Comparison of ENCODE assay signal across 8 mouse cellular contexts in the genomic region with DNA sequence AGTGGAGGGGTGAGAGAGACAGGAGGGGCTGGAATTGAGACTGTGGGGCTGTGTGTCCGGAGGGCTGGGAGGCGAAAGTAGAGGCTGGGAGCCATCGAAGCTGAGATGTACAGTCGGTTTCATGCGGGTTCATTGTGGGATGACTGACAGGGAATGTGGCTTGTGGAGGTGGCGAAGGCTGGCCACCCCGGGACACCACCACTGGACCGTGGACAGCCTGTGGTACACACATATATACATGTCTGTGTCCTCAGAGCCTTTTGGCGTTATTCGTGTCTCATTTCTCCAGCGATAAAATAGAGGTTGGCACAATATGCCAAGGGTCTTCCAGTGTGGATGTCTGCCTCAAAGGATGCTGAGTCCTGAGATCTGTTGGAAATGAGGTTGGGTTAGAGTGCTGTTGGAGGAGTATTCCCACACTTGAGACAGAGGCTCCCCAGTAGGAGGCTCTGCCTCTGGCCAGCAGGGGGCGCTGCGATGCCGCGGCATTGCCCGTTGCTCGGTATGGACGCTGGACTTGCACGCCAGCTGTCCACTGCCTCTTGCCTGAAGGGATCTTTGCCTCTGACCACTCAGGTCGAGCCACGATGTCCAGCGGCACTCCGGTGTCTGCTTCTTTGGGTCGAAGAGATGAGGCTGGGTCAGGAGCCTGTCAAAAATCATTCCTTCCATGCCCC. TPM values are rescaled to one million over a fixed set of nuclear protein-coding genes. Genes with fewer than 3 reads are reported as not detected.
DNase-seq lines count a peak whose midpoint lies in the region; ATAC-seq and TF ChIP-seq lines count a peak whose summit lies in the region.

No protein-coding gene starts in this region.

- H3K27me3 ChIP-seq in G1E (ENCODE audit: insufficient read depth, low read length): peaks cover 16% of the 10 kb centered on the region
- H3K27me3 ChIP-seq in cerebellum, adult 2 months (ENCODE audit: control insufficient read depth, insufficient read depth, low read length): no peaks in the 10 kb centered on the region
- no peaks in the 10 kb centered on the region for H3K27me3 ChIP-seq in forebrain, postnatal 0 days (ENCODE audit: insufficient read depth, low read length)
- H3K27me3 ChIP-seq in lung, embryonic 15.5 days: peaks cover 3% of the 10 kb centered on the region; the same call in 1 of the 2 replicates

- peak; percentile 65 for DNase-seq in G1E (ENCODE audit: low spot score)
- peak; percentile 78 to 87 for DNase-seq in cerebellum, adult 2 months
- peak; percentile 89 for DNase-seq in forebrain, postnatal 0 days
- peak; percentile 97 for DNase-seq in heart, postnatal 4 days
- DNase-seq in layer of hippocampus, adult 2 months (ENCODE audit: low spot score in 2 of 2): peak; percentile 78 to 93
- DNase-seq in ovary, adult 18-20 months (ENCODE audit: low spot score): peak; percentile 71
- peak; percentile 36 to 39 for DNase-seq in thymus, adult 18-20 months

- no peak overlapping the region; the same call in 1 of the 2 replicates for H3K4me3 ChIP-seq in G1E (ENCODE audit: low read depth, low read length)
- no peak overlapping the region for H3K4me3 ChIP-seq in cerebellum, adult 2 months (replicated peaks; ENCODE audit: insufficient read depth, low read depth, low read length)
- H3K4me3 ChIP-seq in forebrain, postnatal 0 days (ENCODE audit: low read depth, low read length): no peak overlapping the region
- H3K4me3 ChIP-seq in layer of hippocampus, adult 2 months: no peak overlapping the region
- H3K4me3 ChIP-seq in lung, embryonic 15.5 days: no peak overlapping the region

- no peak overlapping the region for H3K27ac ChIP-seq in cerebellum, adult 2 months (ENCODE audit: insufficient read depth, low read length)
- H3K27ac ChIP-seq in forebrain, postnatal 0 days (ENCODE audit: low read depth, low read length): no peak overlapping the region
- H3K27ac ChIP-seq in layer of hippocampus, adult 2 months: no peak overlapping the region
- no peak overlapping the region for H3K27ac ChIP-seq in lung, embryonic 15.5 days

- H3K36me3 ChIP-seq in G1E (replicated peaks): no peaks in the 10 kb centered on the region
- H3K36me3 ChIP-seq in forebrain, postnatal 0 days (ENCODE audit: insufficient read depth): no peaks in the 10 kb centered on the region
- H3K36me3 ChIP-seq in lung, embryonic 15.5 days: no peaks in the 10 kb centered on the region

- TF ChIP-seq CTCF in G1E (IDR thresholded peaks at IDR 0.05; ENCODE audit: low read depth, low read length): peak; percentile 99
- peak; percentile 91 for TF ChIP-seq CTCF in cerebellum, adult 2 months (IDR thresholded peaks at IDR 0.05; ENCODE audit: borderline replicate concordance, insufficient read depth, low read depth, low read length)
- TF ChIP-seq CTCF in forebrain, postnatal 0 days (IDR thresholded peaks at IDR 0.05; ENCODE audit: low read depth): peak; percentile 100
- peak; percentile 100 for TF ChIP-seq CTCF in layer of hippocampus, adult 2 months (conservative IDR thresholded peaks at IDR 0.05)

- 21% methylated on average over 24 of the region's 24 CpGs for WGBS in cerebellum, adult 2 months
- 25% methylated on average over 24 of the region's 24 CpGs for WGBS in forebrain, postnatal 0 days
- WGBS in lung, embryonic 15.5 days: 19% methylated on average over 24 of the region's 24 CpGs

- peaks cover 4% of the 10 kb centered on the region; the same call in 1 of the 2 replicates for H3K4me1 ChIP-seq in G1E (ENCODE audit: insufficient read depth, low read depth, low read length)
- H3K4me1 ChIP-seq in cerebellum, adult 2 months (ENCODE audit: control insufficient read depth, insufficient read depth, low read length): no peaks in the 10 kb centered on the region
- H3K4me1 ChIP-seq in forebrain, postnatal 0 days (ENCODE audit: insufficient read depth): 0 out of 2 replicates have a peak, but pooled peaks cover 5% of the 10 kb centered on the region
- peaks cover 9% of the 10 kb centered on the region for H3K4me1 ChIP-seq in lung, embryonic 15.5 days

- H3K9ac ChIP-seq in forebrain, postnatal 0 days: no peak overlapping the region
- no peak overlapping the region for H3K9ac ChIP-seq in lung, embryonic 15.5 days

- H3K9me3 ChIP-seq in G1E (replicated peaks): peaks cover 8% of the 10 kb centered on the region
- no peaks in the 10 kb centered on the region for H3K9me3 ChIP-seq in forebrain, postnatal 0 days (ENCODE audit: low read length)
- no peaks in the 10 kb centered on the region for H3K9me3 ChIP-seq in lung, embryonic 15.5 days

- TF ChIP-seq POLR2A in cerebellum, adult 2 months (IDR thresholded peaks at IDR 0.05; ENCODE audit: borderline replicate concordance, insufficient read depth, low read length): no peak

- ATAC-seq in G1E (ENCODE audit: extremely low read depth, insufficient number of reproducible peaks, low FRiP score, poor library complexity, severe bottlenecking): no peak
- ATAC-seq in forebrain, postnatal 0 days: peak; percentile 88
- peak; percentile 74; the same call in 1 of the 2 replicates for ATAC-seq in lung, embryonic 15.5 days (ENCODE audit: borderline replicate concordance, extremely low read depth, low FRiP score, low TSS enrichment)

- peak overlapping the region; percentile 33; the same call in 1 of the 2 replicates for H3K4me2 ChIP-seq in forebrain, postnatal 0 days (ENCODE audit: low read depth)
- H3K4me2 ChIP-seq in lung, embryonic 15.5 days: peak overlapping the region; percentile 30; the same call in 1 of the 2 replicates

RNA-seq across cellular contexts. Expression of gene Nxph3, which starts 19.3 kb away (rescaled TPM):
- total RNA-seq in G1E (2014; fragmentation: Nextera tagmentation) (not detected in 2 replicates), G1E (2017) (0.05 TPM in 1 of 2 replicates, not detected in the other)
- not detected in 2 replicates for polyA plus RNA-seq in G1E (2012)
- 18.6 and 19.9 TPM in 2 replicates for polyA plus RNA-seq in cerebellum, adult 2 months (2012; rRNA removed)
- total RNA-seq in forebrain, postnatal 0 days (2014; rRNA removed): 35.7 and 45.8 TPM in 2 replicates
- polyA plus RNA-seq in forebrain, postnatal 0 days (2015; fragmentation: Nextera tagmentation; extraction: Ambion mirVana): 9.5 and 12.9 TPM in 2 replicates
- 1 to 10 TPM; 1.0 to 1.1 TPM for total RNA-seq in heart, postnatal 4 days (2021)
- total RNA-seq in layer of hippocampus, adult 2 months (2021): 10 to 100 TPM; 13.5 to 18.5 TPM
- 0.29 and 0.31 TPM in 2 replicates for polyA plus RNA-seq in lung, embryonic 15.5 days (2015; fragmentation: Nextera tagmentation; extraction: Ambion mirVana)

RNA-seq across cellular contexts. Expression of gene Ngfr, which starts 53.9 kb away (rescaled TPM):
- total RNA-seq in G1E (2014; fragmentation: Nextera tagmentation): not detected in 2 replicates
- 0.05 and 0.06 TPM in 2 replicates for total RNA-seq in G1E (2017)
- polyA plus RNA-seq in G1E (2012): not detected in 2 replicates
- 4.5 and 6.4 TPM in 2 replicates for polyA plus RNA-seq in cerebellum, adult 2 months (2012; rRNA removed)
- 5.8 and 8.2 TPM in 2 replicates for total RNA-seq in forebrain, postnatal 0 days (2014; rRNA removed)
- 4.5 and 6.0 TPM in 2 replicates for polyA plus RNA-seq in forebrain, postnatal 0 days (2015; fragmentation: Nextera tagmentation; extraction: Ambion mirVana)
- 1 to 10 TPM; 3.7 to 4.3 TPM for total RNA-seq in heart, postnatal 4 days (2021)
- total RNA-seq in layer of hippocampus, adult 2 months (2021): 1 to 10 TPM; 1.3 TPM
- polyA plus RNA-seq in lung, embryonic 15.5 days (2015; fragmentation: Nextera tagmentation; extraction: Ambion mirVana): 3.4 and 5.1 TPM in 2 replicates

Comparison
In these comparisons a context has a peak if more than half of its experiments do, and no peak if none do; other contexts are left out.
1. DNase-seq: peak in every context shown above with its lines; median percentile 97 in heart, postnatal 4 days; 89 in forebrain, postnatal 0 days; 86 in layer of hippocampus, adult 2 months; 82 in cerebellum, adult 2 months; 71 in ovary, adult 18-20 months; 65 in G1E; 38 in thymus, adult 18-20 months.
2. RNA of gene Nxph3, which starts 19.3 kb away (total RNA-seq): 35.7 to 45.8 TPM in forebrain, postnatal 0 days and 13.5 to 18.5 TPM in layer of hippocampus, adult 2 months; 1.0 to 1.1 TPM in heart, postnatal 4 days and 0.05 TPM in G1E; every median in the first group is over 4 times any median in the second.
3. Peak in every context shown above with its lines, with median percentiles within 50 percentile points of each other: CTCF ChIP-seq.